Mouse (Mus musculus) duodenum, adult 2 months (tissue): ENCODE results near the gene Pttg1. TPM values are rescaled to one million over a fixed set of nuclear protein-coding genes. Genes with fewer than 3 reads are reported as not detected.

Source experiments
- polyA plus RNA-seq: library from polyadenylated mRNA; depleted of rRNA; stranded (reverse); fragments of >200 nt; gene quantifications from 2 replicates; pipeline ENCODE4 v1.2.3, GENCODE M21; 2012; ENCODE audit warnings: low replicate concordance; rRNA removed

Pttg1 gene
- polyA plus RNA-seq = 6.1 and 6.7 TPM in 2 replicates

GRCm38 (mm10) chr11:43425824-43426413 is at the start of gene Pttg1:
Gene Pttg1, minus strand, starts transcription at chr11:43426251.

GRCm38 (mm10) chr11:43474225-43474774 is 48.2 kb upstream of the Pttg1 start, which contains the start of gene C1qtnf2:
Gene C1qtnf2, plus strand, starts transcription at chr11:43474276.

GRCm38 (mm10) chr11:43433254-43434023 is 7.4 kb upstream of the Pttg1 start, which contains the start of gene Slu7:
Gene Slu7, plus strand, starts transcription at chr11:43433744.

Other genes starting within 250 kb of the Pttg1 start
- 1.2 TPM in 2 replicates for gene Slu7, start 7.5 kb upstream of the Pttg1 start, polyA plus RNA-seq
- 4.7 and 4.8 TPM in 2 replicates for gene C1qtnf2, start 48.0 kb upstream of the Pttg1 start, polyA plus RNA-seq
- 5.3 and 8.7 TPM in 2 replicates for gene Ccnjl, start 102.5 kb upstream of the Pttg1 start, polyA plus RNA-seq
- gene 4933415A04Rik, start 160.8 kb upstream of the Pttg1 start, polyA plus RNA-seq = 0.60 and 0.81 TPM in 2 replicates
- not detected in 2 replicates for gene Fabp6, start 175.3 kb upstream of the Pttg1 start, polyA plus RNA-seq